Mouse (Mus musculus) gastrocnemius, postnatal 14 days (tissue): ENCODE measurements around the gene 1700013G24Rik. TPM values are rescaled to one million over a fixed set of nuclear protein-coding genes. Genes with fewer than 3 reads are reported as not detected.

Source experiments
- DNase-seq: peaks from one replicate; pipeline ENCODE4 v3.0.0; 2021; ENCODE audit warnings: mixed read lengths
- intact Hi-C: fragments of 180-260 bp; cut with DNase I; formaldehyde crosslinking; loops from one replicate; pipeline ENCODE4 v1.15.1; 2025; ENCODE audit warnings: low total_unique reads
- total RNA-seq, 2 experiments: library from RNA; stranded (reverse); gene quantifications; 2 replicates each; pipeline ENCODE4 v1.2.3; 2021

Gene 1700013G24Rik
- total RNA-seq, 2 experiments from 2014 or later = not detected

DNA sequence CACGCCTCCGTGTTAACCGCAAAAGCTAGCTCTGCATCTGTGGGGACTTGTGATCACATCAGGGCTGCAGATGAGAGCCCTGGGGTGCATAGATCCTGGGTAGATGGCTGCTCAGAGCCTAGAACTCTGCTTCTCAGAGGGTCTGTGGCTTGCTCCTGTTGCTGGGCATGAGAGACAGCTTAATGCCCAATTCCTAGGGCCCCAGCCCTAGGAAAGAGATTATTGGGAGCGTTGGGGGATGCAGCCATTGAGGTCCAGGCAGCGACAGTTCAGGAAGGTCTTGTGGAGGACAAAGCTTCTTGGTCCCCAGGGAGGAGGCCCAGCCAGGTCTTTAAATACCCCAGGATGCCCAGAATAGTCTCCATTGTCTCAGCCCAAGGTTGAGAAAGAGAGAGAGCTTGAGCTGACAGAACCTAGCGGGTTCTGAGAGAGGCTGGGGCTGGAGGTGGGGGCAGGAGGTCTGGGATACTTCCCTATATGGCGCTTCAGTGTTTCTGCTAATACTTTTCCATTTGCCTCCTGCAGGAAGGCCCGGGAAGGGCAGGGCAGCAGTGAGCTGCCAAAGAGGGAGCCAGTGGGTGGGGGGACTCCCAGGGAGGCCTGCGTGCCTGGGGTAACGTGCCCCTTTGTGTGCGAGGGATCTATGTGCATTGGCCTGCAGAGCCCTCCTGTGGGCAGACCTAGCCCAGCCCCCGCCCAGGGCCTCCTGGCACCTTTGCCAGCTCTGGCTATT is 35.7 kb downstream of the 1700013G24Rik start:
- peak; percentile 79 for DNase-seq
- intact Hi-C loops = no loop called here

DNA sequence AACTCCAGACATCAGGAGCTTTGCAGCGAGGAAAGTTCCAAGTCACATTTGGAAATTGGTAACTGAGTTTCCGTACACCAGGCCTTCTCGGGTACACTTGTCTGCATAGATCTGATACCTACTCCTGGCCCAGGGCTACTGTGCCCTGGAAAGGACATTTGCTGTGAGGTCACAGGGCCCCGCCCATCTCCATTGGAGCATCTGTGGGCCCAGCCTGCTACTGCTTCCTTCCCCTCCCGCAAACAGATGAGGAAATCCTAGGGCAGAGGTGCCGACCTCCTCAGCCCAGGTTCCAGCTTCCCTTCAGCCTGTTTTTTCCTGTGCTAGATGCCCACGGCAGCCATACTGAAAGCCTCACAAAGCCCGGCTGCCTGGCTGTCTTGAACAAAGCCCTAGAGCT is 36.9 kb downstream of the 1700013G24Rik start:
- intact Hi-C loops = no loop called here
- no peak for DNase-seq

DNA sequence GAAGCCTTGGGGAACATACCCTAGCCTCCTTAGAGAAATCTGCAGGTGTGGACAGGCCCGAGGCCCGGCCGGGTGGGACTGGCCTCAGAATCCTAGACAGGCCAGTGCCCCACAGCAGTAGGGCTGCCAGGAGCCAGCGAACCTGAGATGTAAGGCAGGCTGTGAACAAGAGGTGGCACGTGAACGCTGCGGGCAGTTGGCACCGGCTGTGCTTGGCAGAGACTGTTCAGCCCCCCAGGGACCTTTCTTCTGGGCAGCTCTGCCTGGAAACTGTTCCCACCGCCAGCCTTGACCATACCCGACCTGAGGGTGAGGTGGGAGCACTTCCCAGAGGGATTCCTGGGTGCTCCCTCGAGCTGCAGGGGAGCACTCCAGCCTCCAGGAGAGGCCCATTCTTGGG is 39.5 kb downstream of the 1700013G24Rik start:
- intact Hi-C loops = no loop called here
- no peak for DNase-seq

DNA sequence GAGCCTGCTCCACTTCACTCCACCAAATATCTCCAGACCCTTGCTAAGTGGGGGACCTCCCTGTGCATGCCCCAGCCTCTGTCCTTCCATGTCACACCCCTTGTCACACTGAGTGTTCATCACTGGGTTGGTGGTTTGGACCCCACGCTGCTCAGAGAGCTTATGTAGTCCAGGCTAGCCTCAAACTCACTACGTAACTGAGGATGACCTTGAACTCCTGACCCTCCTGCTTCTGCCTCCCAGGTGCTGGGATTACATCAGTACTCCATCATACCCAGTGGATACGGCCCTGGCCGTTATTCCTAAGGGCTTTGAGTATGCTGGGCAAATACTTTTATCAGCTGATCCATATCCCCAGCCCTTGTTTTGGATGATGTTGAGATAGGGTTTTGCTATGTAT is 40.1 kb downstream of the 1700013G24Rik start:
- intact Hi-C loops = no loop called here
- DNase-seq = no peak

DNA sequence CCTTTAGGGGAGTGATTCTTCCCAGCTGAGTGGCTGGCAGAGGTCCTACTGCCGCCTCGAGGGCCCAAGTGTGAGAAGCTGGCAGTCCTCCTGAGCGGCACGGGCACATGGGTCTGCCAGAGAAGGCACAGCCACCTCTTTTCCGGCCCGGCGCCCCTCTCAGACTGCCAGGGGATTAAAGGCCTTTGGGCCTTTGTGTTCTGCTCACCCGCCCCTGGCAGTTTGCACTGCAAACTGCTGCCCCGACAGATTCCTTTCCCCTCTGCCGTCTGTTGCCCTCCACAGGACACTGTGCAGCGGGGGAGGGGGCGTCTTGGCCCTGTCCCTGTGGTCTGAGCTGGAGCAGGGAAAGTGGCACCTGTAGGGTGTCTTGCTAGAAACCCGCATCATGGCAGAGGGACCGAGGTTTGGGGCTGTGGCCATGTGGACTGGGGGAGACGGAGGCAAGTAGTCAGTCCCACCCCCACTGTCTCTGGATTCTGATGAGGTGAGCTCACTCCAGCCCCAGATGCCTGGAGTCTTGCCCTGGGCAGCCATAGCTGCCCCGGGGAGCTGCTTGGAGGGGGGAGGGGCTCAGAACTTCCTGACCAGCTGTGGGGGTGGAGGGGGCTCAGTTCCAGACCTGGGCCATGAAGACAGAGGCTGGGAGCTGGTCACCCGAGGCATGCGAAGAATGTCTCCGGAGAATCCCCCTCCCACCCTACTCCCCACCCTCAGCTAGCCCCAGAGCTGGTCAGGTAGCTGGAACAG is 41.8 kb downstream of the 1700013G24Rik start:
- peak; percentile 74 for DNase-seq
- intact Hi-C loops = no loop called here

DNA sequence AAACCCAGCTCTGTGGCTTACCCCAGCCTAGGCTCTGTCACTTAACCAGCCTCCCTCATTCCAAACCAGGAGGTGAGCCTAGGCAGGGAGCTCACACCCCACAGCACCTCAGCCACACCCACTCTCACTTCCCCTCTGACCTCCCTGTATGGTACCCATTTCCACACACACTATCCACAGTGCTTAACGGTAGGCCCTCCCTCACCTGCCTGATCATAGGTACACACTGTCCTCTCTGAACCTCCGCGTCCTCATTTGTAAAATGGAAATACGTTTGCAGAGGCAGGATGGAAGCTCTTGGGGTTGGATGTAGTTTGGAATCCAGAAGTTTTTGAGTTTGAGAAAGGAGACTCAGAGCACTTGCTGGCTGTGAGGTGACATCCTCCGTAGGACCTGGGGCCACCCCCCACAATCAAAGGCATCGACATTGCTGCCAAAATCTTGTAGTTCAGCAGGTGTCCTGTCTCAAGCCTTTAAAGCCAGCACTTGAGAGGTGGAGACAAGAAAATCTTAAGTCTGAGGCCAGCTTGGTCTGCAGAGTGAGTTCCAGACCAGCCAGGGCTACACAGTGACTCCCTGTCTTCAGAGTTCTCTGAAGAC is 42.5 kb downstream of the 1700013G24Rik start:
- no peak for DNase-seq
- intact Hi-C loops = no loop called here

DNA sequence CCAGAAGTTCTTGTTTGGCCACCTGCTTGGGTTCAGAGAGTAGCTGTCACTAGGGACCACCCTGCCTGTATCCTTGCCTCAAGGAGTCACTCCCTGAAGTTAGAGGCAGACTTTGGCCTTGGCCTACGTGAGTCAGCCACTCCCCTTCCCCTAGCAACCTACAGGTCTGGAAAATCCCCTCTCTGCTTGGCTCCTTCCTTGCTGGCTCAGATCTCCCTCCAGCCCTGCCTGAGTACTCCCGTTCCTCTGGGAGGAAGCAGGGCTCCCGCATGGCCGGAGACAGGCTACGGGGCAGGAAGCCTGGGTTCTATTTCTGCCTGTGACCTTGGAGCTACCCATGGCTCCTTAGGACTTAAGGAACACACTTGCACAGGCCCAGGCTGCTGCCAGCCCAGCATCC is 44.3 kb downstream of the 1700013G24Rik start:
- intact Hi-C loops = no loop called here
- DNase-seq = peak; percentile 59

DNA sequence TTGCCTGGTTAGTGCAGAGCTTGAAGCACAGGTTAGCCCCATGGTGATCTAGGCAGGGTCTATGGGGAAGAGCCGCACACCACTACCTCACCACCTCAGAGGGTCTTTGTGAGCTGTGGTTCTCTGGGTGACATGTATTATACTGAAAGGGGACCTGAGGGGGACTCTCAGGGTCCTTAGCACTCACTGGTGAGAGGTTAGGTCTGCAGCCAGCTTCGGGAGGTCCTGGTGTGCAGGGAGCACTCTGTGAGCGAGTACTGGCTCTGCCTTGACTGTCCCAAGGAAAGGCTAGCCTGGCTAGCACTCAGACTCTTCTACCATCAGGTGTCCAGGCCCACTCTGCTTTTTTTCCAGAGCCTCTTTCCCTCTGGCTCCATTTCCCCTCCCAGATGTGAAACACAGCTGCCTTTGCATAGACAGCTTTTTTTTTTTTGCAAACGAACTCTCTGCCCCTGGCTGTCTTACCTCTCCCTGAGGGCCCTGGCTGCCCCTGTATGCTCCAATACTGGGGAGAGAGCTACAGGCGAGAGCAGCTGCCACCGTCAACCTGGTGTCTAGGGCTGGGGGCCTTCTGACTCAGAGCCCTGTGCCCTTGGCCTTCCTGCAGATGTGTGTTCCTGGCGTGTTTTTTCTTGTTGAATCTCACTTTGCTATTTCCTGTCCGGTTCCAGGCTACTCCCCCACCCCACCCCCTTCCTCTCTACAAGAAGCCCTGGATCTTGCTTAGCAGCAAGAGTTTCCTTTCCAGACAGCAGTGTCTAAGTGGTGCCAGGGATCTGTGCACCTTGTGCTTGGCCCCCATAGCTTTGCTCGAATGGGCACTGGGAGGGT is 45.0 kb downstream of the 1700013G24Rik start:
- intact Hi-C loops = no loop called here

DNA sequence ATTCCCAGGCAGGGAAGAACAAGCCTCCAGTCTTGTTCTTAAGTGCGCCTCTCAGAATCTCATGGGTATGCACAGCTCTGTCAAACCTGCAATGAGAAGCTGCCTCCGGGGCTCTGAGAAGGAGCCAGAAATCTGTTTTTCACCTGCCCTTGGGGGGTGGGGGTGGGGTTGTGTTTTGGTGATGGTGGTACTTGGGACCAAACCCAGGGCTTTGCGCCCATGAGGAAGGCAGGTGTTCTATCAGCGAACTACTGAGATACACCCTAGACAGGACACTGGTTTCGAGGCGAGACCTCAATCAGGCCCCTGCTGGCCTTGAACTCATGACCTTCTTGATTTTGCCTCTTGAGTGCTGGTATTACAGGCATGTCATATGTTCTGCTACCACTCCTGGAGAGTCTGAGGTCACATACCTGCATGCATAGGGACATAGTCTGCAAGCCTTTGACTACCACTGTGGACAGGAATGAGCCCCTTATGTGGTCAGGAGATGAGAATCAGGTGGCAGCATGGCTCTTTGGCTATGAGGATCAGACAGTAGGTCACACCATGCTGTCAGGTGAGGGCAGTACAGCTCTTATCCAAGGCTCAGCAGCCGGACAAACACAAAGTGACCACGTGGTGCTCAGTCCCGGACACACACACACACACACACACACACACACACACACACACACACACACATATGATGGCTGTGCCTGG is 45.9 kb downstream of the 1700013G24Rik start:
- intact Hi-C loops = no loop called here
- DNase-seq = no peak

More for the DNA sequence above, 45.0 kb downstream of the 1700013G24Rik start:
- peak; percentile 63 for DNase-seq

DNA sequence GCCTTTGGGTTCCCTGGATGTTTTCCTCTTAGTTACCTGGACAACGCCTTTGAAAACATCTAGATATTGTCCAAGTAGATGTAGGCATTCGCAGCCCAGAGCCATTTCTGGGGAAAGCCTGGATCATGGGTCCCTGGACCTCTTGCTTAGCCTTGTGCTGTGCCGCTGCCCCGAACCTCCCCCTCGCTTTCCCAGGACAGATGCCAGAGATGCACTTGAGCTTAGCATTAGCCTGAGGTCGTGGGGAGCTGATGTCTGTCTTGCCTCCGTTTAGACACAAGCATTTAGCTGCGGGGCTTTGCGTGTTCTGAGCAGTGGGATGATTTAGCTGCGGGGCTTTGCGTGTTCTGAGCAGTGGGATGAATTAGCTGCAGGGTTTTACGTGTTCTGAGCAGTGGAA is 47.1 kb downstream of the 1700013G24Rik start:
- no peak for DNase-seq
- intact Hi-C loops = no loop called here

DNA sequence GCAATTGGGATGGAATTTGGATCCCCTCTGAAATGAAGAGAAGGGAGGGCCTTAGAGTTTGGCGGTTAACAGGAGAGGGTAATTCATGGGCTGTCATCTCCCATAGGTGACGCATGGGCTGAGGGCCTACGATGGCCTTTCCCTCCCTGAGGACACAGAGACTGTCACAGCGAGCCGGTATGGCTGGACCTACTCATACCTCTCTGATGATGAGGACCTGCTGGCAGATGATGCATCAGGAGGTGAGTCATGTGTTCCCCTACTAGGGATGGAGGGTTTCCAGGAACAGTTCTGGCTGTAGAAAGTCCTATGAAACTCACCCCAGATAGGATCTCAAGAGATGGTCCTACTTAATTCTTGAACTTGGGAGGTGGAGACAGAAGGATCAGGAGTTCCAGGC is 47.9 kb downstream of the 1700013G24Rik start:
- intact Hi-C loops = no loop called here
- DNase-seq = no peak

DNA sequence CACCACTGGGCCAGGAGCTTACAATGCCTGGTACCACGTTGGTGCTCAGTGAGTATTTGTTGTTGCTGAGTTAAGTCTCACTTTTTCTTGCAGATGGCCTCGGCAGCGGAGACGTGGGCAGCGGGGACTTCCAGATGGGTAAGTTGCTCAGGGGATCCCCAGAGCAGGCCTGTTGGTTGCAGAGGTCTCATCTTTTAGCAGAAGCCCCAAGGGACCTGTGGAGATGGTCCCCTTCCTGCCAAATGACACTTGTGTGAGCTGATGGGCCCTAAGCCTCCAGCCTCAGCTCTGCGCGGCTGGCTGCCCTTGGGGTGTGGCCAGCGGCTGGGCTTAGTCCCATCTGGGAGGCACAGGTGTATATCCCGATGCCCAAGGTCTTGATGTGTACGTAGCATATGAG is 49.1 kb downstream of the 1700013G24Rik start:
- intact Hi-C loops = no loop called here
- DNase-seq = no peak

DNA sequence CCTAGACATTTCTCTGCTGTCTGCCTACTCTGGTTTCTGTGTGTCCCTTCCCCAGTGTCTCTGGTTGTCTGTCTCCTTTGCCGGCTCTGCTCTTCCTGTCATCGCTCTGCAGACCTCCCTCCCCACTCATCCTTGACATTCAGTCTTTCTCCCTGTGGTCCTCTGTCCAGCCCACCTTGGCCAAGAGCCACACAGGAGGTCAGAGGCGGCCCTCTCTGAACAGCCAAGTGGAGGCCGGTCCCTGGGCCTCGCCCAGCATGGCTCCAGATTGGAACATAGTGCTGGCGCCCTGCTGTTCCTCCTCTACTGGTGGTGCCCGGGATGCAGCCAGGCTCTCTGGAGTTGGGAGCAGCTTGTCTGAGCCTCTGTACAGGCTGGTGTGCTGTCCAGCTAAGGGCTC is 49.7 kb downstream of the 1700013G24Rik start:
- intact Hi-C loops = no loop called here
- DNase-seq = no peak

DNA sequence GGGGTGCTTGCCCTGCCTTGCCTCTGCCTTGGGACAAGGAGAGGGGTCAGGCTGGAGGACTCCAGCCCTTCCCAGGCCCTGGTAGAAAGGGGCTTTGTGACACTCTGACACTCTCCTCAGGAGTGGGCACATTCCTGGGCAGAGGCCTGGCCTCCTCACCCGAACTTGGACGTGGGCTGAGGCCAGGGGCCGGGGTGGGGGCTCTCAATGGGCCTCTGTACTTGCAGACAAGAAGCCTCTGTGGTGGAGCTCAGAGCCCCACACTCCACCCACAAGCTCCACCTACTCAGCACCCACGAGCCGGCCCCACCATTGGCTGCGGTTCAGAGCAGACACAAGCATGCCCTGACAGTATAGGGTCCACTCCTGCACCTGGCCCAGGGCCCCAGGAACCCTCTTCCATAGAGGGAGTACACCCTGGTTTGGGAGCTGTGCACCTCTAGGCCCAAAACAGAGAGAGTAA is 50.5 kb downstream of the 1700013G24Rik start:
- DNase-seq = no peak
- intact Hi-C loops = no loop called here

Other genes starting within 250 kb of the 1700013G24Rik start
- 1 to 10 TPM; 6.4 to 8.8 TPM for gene Wnt4, start 175.8 kb upstream of the 1700013G24Rik start, total RNA-seq
- gene Cdc42, start 95.6 kb upstream of the 1700013G24Rik start, total RNA-seq = 100 to 1,000 TPM; 200 to 210 TPM
- not detected for gene Cela3a, start 43.5 kb upstream of the 1700013G24Rik start, total RNA-seq
- not detected for gene Cela3b, start 22.7 kb upstream of the 1700013G24Rik start, total RNA-seq
- 100 to 1,000 TPM; 193 to 224 TPM for gene Hspg2, start 15.5 kb downstream of the 1700013G24Rik start, total RNA-seq
- not detected for gene Ldlrad2, start 121.3 kb downstream of the 1700013G24Rik start, total RNA-seq
- gene Usp48, start 140.5 kb downstream of the 1700013G24Rik start, total RNA-seq = 10 to 100 TPM; 20.1 to 24.4 TPM
- gene Rap1gap, start 211.4 kb downstream of the 1700013G24Rik start, total RNA-seq = 1 to 10 TPM; 4.1 to 4.8 TPM